Mouse (Mus musculus): ENCODE measurements at regions not wholly inside any gene's neighbourhood (a gene's known extent, or its start where the extent isn't known, plus 50 kb on each side); places are given as distances from the start of the nearest gene placed in this dataset.
"Not testable (repeated sequence)": the region's sequence is repeated elsewhere in the genome, so short reads cannot be mapped to it uniquely, and the experiment has no call there.

DNA sequence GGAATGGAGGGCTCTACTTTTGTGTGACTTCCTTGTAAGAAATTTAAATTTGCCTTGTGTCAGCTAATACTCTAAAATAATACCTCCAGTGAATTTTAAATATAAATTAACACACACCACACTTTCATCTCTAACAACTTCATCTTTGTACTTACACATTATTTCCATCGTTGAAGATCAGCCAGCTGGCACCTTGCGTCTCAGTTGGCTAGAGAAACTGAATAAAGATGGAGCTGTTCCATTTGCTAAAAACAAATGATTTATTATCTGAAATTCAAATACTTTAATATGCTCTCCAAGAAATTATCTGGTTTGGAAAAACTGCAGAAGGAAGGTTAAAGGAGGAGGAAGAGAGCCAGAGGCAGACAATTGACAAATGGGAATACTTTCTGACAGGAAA, 122.0 kb upstream of the Gm11096 start:
- CTCF ChIA-PET, result no interaction called here

DNA sequence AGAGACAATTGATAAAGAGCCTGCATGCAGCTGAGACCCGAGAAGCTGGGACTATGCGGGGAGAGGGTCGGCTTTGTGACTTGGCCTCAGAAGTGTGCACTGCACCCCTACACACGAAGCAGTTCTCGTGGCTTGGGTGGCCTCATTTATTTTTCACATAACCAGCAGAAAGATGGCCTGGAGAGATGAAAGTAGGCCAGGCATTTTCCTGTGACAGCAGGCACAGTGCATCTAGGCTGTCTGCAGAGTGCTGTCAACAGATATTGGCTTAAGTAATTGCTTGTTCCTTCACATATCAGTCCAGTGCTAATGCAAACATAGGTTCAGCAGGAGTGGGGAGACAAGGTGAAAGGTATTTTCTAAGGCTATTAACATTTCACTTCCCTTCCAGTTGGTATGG, 124.9 kb upstream of the Gm11096 start:
- CTCF ChIA-PET, result no interaction called here

DNA sequence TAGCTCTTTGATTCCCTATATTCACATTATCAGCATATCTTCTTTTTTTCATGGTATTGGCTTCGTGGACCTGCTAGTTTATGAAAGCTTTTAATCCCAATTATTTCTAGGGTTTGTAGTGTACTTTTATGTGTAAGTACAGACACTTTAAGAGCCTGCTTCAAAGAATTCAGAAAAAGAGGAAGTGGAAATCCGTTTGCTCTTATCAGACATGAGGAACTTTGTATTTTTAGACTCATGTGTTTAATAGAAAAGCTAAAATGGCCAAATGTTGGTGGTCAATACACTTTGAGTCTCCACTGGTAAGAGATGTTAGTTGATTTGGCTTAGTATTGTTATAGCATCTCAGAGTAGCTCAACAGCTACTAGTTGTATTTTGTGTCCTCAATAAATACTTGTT, 135.7 kb upstream of the Gm11096 start:
- CTCF ChIA-PET, result no interaction called here

DNA sequence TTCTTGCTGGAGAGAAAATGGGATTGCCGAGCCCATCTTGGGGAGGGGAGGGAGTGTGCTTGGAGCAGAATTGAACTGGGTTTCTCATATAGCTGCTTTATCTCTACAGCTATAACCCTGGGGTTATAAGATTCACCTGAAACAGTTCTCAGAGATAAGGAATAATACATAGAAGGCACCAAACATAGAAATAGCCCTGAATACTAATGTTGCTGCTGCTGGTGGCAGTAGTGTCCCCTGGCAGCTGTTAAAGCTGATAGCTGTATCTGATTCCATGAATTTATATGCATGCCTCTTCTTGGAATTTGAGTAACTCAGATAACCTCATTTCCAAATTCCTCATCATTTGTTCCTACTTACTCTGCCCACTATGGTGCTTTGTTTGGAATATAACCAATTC, 137.0 kb upstream of the Gm11096 start:
- CTCF ChIA-PET, result no interaction called here

DNA sequence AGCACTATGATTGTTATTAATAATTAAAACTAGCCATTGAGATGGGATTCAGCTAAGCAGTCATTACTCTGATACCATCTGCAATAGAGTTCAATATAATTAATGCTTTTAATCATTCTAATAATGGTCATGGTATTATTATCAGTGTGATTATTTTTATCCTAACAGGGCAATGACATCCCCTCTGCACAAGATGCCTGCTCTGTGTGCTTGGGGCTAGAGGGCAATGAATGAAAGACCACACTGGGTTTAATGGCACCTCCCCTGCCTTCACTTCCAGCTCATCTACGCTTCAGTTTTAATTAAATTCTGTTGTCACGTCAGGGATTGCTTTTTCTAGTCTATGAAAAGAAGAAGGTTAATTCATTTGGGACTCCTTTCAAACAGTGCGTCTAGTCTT, 139.1 kb upstream of the Gm11096 start:
- CTCF ChIA-PET, result no interaction called here

DNA sequence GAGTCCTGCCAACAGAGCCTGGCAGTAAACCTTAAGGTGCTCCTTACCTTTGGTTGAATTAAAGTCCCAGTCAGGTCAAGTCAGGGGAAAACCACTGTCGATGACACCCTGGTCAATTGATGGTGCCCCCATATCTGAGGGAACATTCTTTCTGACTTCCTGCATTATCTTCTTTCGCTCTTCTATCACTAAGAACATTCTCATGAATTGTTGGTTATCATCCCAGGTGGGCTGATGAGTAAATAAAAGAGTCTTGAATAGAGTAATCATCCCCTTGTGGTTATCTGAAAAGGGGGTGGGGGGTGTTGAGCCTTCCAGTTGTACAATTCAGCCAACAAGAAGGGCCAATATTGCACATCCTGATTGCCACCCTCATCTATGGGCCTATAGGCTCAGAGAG, 149.7 kb upstream of the Gm11096 start:
- CTCF ChIA-PET, result no interaction called here

DNA sequence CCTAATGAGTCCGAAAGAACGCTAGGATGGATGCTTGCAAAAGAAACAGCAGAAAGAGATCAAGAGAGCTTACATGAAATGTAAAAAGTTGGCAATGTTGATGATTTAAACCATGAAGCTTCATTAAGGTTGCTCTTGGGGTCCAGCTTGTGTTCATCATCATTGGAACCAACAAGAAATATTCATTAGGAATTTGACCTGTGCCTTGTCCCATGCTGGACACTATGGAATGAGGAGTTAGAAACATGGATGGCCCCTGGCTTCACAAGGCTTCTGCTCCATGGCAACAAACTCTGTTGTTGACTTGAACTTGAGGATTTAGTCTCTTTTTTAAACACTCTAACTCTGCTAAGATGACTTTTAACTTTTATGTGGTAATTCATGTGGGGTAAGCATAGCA, 159.0 kb upstream of the Gm11096 start:
- CTCF ChIA-PET, result no interaction called here

DNA sequence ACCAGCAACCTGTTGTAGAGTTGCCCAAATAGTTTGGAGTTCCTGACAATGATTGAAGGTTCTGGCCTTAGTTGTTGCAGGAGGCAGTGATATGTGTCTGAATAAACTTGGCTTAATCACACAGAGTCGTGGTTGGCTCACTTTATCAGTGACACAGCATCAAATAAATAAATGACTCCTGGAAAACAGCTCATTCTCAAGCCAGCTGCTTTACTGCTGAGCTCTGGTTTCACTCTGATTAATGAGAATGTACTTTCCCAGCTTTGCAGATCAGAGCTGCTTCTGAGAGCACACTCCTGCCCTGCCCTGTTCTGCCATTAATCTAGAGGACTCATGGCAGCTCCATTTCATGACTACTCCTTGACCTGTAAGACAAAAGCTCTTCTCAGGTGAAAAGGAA, 171.3 kb upstream of the Gm11096 start:
- CTCF ChIA-PET, result no interaction called here

DNA sequence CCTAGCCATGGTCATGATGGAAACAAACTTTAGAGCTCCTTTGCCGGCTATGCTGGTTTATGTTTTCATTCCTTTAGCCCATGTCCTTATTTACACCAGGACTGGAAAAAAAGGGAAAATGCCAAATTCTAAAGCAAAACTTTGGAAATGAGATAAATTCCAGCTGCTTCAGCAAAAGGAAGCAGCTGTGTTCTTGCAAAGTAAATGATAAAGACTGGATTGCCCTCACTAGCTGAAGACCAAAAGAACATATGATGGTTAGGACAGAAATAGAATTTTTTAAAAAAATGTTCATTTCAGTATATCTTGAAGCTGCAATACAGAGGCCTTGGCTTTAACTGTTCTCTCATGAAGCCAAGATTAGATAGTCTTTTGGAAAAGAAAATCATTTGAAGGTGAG, 179.6 kb upstream of the Gm11096 start:
- CTCF ChIA-PET, result no interaction called here

DNA sequence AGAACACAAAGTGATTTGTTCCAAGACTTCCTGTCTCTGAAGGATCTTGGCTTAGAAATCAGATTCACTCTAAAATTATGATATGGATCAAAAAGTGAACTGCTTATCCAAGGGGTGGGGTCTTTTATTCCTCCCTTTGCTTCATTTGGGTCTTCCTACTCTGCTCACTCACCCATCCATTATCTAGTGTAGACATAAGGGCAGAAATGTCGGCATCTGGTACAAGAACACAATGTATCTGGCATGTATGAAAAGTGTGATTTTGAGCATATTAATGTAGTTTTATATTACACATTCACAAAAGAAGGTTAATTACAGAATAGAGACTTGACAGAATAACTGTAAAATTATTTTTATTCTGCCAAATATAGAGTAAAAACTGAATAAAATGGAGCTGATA, 181.5 kb upstream of the Gm11096 start:
- CTCF ChIA-PET, result no interaction called here

DNA sequence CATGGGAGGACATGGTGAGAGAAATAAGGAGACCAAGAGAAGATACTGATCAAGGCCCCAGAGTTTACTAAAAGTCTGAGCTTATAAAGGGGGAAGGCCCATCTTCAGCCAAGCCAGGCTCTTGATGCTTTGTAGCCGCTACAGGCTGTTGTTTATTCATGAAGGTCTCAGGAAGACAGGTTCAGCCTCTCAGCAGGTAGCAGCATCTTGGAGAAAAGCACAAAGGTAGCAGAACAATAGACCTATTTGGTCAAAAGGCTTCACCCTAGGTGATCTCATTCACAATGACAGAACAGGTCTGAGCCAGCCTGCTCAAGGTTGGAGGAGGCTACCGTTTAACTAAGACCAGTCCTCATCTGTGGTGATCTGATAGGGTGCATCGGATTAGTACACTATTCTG, 185.5 kb upstream of the Gm11096 start:
- CTCF ChIA-PET, result no interaction called here

DNA sequence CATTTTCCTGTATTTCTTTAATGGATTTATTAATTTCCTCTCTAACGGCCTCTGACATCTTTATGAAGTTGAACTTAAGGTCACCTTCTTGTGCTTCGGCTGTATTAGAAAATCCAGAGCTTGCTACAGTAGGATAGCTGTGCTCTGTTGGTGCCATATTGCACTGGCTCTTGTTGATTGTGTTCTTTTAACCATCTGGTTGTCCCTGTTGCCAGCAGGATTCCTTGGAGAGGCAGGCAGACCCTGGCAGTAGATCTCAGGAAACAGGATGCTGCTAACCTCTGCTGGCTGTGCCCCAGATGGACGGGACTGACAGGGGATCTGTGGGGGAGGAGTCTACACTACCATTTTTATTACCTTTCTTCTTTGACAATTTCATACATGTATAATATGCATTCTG, 185.9 kb upstream of the Thumpd2 start:
- CTCF ChIA-PET, result interaction anchor here (0.7 kb wide), 1 partner anchor 43 kb away, joined by 4 read pairs; no protein-coding TSS in a partner anchor

DNA sequence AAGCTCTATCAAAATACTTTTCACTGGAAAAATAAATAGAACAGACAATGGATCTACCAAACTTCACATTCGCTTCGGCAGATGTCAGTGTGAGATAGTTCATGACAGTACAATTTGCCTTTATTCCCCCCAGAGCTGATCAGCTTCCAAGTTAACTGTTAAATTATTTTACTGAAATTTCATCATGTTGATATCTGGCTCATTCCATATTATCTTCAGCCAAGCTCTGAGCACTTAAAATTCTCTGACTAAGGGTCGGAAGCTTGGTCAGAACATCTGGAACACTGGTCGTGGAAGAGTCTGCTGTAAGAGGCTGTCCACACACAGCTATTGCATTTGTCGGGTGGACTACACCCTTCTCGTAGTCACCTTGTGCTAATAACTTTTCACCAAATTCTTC, 181.3 kb upstream of the Thumpd2 start:
- CTCF ChIA-PET, result no interaction called here

DNA sequence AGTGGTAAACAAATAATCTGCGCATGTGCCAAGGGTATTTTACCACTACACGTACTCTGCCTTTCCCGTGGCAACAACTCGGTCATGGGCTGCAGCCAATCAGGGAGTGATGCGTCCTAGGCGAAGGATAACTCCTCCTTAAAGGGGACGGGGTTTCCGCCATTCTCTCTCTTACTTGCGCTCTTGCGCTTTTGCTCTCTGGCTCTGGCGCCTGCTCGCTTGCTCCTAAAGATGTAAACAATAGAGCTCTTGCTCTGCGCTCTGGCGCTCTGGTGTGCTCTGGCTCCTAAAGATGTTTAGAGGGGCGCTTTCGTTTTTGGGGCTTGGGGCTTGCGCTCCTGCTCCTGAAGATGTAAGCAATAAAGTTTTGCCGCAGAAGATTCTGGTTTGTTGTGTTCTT, 166.9 kb upstream of the Thumpd2 start:
- CTCF ChIA-PET, result not testable (repeated sequence)

DNA sequence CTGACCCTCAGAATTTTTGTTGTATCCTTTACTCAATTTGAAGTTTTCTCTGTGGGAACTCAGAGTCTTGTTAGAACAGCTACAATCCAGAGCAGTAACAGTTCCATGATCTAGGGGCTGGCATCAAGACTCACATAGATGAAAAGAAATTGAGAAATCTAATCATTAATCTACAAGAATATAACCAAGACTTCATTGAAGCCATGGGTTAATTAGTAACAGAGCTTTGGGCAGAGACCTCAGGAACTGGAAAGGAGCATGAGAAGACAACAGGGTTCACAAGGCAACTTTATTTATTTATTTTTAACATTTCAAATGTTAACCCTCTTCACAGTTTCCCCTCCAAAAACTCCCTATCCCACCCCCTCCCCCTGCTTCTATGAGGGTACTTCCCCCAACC, 160.4 kb upstream of the Thumpd2 start:
- CTCF ChIA-PET, result no interaction called here

DNA sequence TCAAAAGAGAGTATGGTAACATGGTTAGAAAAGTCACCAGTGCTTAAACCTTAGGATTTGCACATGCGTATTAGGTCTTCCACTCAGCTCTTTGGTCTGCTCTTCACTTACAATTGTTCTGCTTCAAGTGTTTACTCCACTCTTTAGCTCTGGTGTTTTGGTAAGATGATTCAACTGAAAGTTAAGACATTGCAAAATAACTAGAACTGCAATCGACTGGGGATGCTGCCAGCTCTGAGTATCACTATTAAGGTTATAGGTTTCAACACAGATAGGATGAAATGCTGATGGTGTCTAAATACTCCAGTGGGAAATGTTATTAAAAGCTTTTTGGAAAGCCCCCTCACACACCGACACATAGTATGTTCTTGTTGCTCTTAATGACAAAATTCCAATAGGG, 156.6 kb upstream of the Thumpd2 start:
- CTCF ChIA-PET, result no interaction called here

DNA sequence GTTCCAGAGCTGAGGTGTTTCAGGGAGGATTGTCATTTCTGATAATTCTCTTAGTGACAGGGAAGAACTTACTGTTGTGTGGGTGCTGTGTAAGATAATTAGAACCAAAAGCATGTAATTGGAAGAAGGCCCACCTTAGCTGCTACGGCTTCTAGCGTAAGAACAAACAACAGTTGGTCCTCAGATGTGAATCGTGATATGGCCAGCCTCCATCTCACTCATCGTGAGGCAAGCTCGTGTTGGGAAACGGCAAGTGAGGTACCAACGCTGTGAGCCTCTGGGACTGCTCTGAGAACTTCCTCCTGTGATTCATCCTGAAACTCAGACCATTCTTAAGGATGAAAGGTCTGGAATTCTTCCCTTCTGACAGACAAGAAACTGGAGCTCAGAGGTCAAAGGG, 150.0 kb upstream of the Thumpd2 start:
- CTCF ChIA-PET, result no interaction called here

DNA sequence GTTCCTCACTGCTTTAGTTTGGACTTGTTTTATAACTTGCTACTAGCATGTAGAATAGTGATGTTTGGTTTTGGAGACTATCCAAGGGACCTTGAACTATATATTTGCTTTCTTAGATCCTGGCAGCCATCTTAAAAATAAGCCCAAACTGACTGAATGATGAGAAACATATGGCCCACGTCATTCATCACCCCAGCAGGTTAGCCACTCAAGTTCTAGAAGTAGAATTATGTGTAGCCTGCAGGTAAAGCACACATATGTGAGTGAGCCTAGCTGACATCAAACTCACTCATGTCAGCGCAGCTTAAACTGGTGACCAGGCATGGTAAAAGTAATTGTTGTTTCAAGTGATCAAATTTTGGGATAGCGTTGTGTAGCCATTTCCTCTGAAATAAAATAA, 147.2 kb upstream of the Thumpd2 start:
- CTCF ChIA-PET, result no interaction called here

DNA sequence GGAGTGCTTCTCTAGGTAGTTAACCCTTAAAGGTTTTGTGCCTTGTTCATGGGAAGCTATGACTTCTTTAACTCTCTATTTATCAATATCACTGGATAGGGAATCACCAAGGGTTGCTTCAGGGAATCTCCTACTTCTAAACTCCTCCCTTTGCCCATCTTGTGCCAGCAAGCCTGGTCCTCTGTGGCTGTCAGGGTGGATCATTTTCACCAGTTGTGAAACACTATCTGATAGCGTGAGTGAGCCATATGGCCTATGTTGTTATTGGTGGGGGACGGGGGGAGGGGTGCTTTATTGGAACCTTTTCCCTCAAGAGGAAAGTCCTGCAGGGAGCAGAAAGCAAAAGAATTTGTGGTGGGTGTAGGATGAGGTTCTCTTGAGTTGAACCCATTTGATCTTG, 145.5 kb upstream of the Thumpd2 start:
- CTCF ChIA-PET, result no interaction called here

DNA sequence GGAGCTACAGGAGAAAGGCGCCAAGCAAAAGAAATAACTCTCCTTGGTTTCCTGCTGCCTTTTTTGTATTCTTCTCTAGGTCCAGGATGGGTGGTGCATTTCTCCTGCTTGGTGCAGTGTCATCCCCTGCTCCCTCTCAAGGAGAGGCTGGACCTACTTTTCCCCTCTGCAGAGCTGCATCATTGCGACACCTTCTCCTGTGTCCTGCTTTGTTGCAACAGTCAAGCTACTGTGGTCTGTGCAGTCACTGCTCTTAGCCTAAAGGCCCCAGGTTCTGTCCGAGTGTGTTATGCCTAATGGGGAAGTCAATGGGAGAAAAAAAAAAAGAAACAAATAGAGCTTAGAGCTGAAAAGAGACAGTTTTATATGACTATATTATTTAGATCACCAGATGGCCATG, 144.4 kb upstream of the Thumpd2 start:
- CTCF ChIA-PET, result no interaction called here

DNA sequence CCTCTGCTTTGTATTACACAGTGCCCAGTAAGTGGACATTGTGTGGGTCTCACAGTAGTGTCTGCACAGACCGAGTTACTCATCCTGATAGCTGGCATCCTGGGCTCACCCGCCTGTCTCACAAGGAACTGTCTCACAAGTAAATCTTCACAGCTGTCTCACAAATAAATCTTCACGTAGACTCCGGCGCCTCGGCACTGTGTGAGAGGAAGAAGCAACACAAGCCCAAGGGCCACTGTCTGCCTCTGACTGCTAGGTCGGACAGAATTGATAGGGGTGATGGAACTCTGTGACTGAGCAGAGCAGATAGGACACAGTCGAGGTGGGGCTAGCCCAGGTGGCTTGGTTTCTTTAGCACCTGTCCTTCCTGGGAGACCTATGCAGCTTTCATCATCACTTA, 136.2 kb upstream of the Thumpd2 start:
- CTCF ChIA-PET, result no interaction called here

DNA sequence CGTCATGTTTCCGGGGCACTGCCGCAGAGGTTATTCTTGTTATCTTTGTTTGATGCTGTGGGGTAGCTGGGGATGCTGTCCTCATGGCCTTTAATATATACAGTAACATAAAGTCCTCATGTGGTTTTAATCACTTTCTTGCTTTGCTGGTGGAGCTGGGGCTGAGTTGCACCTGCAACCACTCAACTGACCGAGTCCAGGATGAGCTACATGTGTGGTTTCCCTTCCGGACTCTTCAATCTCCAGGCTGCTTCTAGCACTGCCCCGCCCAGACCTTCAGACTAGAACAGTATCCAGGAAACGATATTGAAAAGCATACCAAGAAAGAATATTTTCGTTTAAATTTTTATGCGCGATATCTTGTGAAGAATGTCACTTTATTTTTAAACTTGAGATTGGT, 129.1 kb upstream of the Thumpd2 start:
- CTCF ChIA-PET, result interaction anchor here (0.6 kb wide), 1 partner anchor 1061 kb away, joined by 3 read pairs; no protein-coding TSS in a partner anchor

DNA sequence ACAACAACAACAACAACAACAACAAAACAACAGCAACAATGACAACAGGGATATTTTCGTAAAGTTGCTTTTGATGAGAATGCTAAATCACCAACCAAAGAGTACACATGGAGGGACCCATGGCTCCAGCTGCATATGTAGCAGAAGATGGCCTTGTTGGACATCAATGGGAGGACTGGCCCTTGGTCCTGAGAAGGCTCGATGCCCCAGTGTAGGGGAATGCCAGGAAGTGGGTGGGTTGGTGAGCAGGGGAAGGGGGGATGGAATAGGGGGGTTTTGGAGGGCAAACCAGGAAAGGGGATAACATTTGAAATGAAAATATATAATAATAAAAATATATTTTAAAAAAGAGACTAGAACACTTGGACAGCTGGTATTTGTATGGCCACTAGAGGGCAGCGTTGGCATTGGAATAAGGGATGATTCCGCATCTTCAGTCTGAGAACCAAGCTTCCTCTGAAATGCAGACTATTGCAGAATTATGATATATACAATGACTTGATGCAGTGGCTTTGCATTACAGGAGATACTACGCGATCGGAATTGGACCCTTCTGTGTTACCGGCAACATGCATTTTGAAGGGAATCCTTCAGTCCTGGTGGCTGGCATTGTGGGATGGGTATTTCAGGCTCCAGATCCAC, 128.5 kb upstream of the Thumpd2 start:
- CTCF ChIA-PET, result no interaction called here

DNA sequence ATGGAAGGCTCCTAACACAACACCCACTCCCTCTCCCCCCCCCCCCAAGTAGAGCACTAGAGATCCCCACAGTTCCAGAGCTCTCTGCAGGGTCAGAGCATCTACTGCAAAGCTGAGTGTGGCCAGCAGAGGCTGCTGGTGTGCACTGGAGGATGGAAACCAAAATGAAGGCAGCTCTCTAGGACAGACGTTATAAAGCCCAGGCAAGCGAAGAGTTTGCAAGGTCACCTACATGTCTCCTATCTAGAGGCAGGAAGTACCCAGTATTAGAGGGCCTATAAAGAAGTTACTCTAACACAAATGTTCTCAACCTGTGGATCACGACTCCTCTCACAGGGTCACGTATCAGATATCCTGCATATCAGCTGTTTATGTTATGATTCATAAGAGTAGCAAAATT, 125.1 kb upstream of the Thumpd2 start:
- CTCF ChIA-PET, result no interaction called here

DNA sequence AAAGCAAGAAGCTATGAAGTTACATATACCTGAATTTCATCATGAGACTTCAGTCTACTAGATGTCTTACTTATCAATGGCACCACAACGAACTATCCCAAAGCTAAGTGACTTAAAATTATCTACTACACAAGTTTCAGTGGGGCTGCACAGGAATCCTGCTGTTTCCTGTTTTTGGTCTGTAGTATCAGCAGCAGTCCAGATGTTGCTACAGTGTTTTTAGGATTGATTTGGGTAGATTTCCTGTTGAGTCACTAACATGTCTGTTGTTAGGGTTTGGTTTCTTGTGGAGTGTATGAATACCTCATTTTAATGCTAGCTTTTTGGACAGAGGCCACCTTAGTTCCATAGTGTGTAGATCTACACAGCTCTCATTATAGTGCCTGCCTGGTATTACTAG, 120.8 kb upstream of the Thumpd2 start:
- CTCF ChIA-PET, result no interaction called here

Data from spleen, embryonic (tissue).